Mouse (Mus musculus) lung, embryonic 15.5 days (tissue): ENCODE data around the gene Trappc6b. TPM values are rescaled to one million over a fixed set of nuclear protein-coding genes. Genes with fewer than 3 reads are reported as not detected.
"Not testable (repeated sequence)": the region's sequence is repeated elsewhere in the genome, so short reads cannot be mapped to it uniquely, and the experiment has no call there.

Experiments
- ATAC-seq: fragments of 200-750 bp; cut with Nextera tagmentation; 2 replicates; pipeline ENCODE4 v1.8.0; 2017; ENCODE audit warnings: moderate number of reproducible peaks, borderline replicate concordance; ENCODE audit not compliant: low FRiP score, low TSS enrichment; ENCODE audit errors: extremely low read depth
- H3K27ac ChIP-seq: fragments of 300-500 bp; sonication (generic); 2 replicates; pipeline ENCODE4 v1.5.1; 2015; ENCODE audit warnings: moderate library complexity, mild to moderate bottlenecking, inconsistent platforms
- H3K27me3 ChIP-seq: fragments of 300-500 bp; sonication (generic); 2 replicates; pipeline ENCODE4 v1.6.1; 2015; ENCODE audit warnings: inconsistent platforms
- H3K36me3 ChIP-seq: fragments of 300-500 bp; sonication (generic); 2 replicates; pipeline ENCODE4 v1.6.1; 2015; ENCODE audit warnings: inconsistent platforms
- H3K4me1 ChIP-seq: fragments of 300-500 bp; sonication (generic); 2 replicates; pipeline ENCODE4 v1.6.1; 2015; ENCODE audit warnings: inconsistent platforms
- H3K4me2 ChIP-seq: fragments of 300-500 bp; sonication (generic); 2 replicates; pipeline ENCODE4 v1.6.1; 2015; ENCODE audit warnings: inconsistent platforms, mild to moderate bottlenecking, moderate library complexity
- H3K4me3 ChIP-seq: fragments of 300-500 bp; sonication (generic); 2 replicates; pipeline ENCODE4 v1.5.1; 2015; ENCODE audit warnings: mild to moderate bottlenecking, inconsistent platforms
- H3K9ac ChIP-seq: fragments of 300-500 bp; sonication (generic); 2 replicates; pipeline ENCODE4 v1.6.1; 2015; ENCODE audit warnings: inconsistent platforms
- H3K9me3 ChIP-seq: fragments of 300-500 bp; sonication (generic); 2 replicates; pipeline ENCODE4 v1.6.1; 2016; ENCODE audit warnings: inconsistent platforms
- WGBS: fragments of 180-500 bp; shearing (Covaris S2); methylation state at CpG from one replicate; pipeline ENCODE4 v1.1.7; 2015; 5-methylcytosine and 5-hydroxymethylcytosine counted together
- polyA plus RNA-seq: library from polyadenylated mRNA; unstranded; fragments of >200 nt; fragmentation: Nextera tagmentation; extraction: Ambion mirVana; gene quantifications from 2 replicates; pipeline ENCODE4 v1.2.1, GENCODE M21; 2015

Gene Trappc6b
- polyA plus RNA-seq, 1 experiment from 2014 or later = 92.5 TPM

GRCm38 (mm10) chr12:59074052-59074451 is 12.8 kb upstream of the Trappc6b start:
- Histone ChIP-seq H3K36me3 (peaks cover 44% of the 10 kb centered on the region), H3K9ac (no peak overlapping the region), H3K4me1 (no peaks in the 10 kb centered on the region), H3K4me2 (no peak overlapping the region), H3K9me3 (no peaks in the 10 kb centered on the region), H3K27me3 (no peaks in the 10 kb centered on the region), H3K4me3 (no peak overlapping the region), H3K27ac (no peak overlapping the region)
- WGBS = 86% methylated on average over 3 of the region's 3 CpGs
- no peak for ATAC-seq

- ATAC-seq = no peak
- H3K27me3 ChIP-seq = no peaks in the 10 kb centered on the region
- WGBS = 86% methylated on average over 11 of the region's 11 CpGs
- H3K4me1 ChIP-seq = peaks cover 9% of the 10 kb centered on the region; the same call in 1 of the 2 replicates
- H3K27ac ChIP-seq = no peak overlapping the region
- no peak overlapping the region for H3K4me3 ChIP-seq
- no peak overlapping the region for H3K9ac ChIP-seq
- no peaks in the 10 kb centered on the region for H3K9me3 ChIP-seq
- peaks cover 54% of the 10 kb centered on the region for H3K36me3 ChIP-seq
- H3K4me2 ChIP-seq = no peak overlapping the region
These were observed 11.0 kb upstream of the Trappc6b start for GRCm38 (mm10) chr12:59072286-59072685.

- no peak overlapping the region for H3K9ac ChIP-seq
- H3K9me3 ChIP-seq = no peaks in the 10 kb centered on the region
- no peak overlapping the region for H3K27ac ChIP-seq
- no peaks in the 10 kb centered on the region for H3K27me3 ChIP-seq
- H3K4me3 ChIP-seq = no peak overlapping the region
- H3K36me3 ChIP-seq = peaks cover 46% of the 10 kb centered on the region
- ATAC-seq = no peak
- H3K4me1 ChIP-seq = peaks cover 12% of the 10 kb centered on the region
- WGBS = 85% methylated on average over 13 of the region's 13 CpGs
- no peak overlapping the region for H3K4me2 ChIP-seq
These were observed 7.5 kb upstream of the Trappc6b start for GRCm38 (mm10) chr12:59068791-59069190.

GRCm38 (mm10) chr12:59067095-59067494 is 5.8 kb upstream of the Trappc6b start:
- Histone ChIP-seq H3K4me3 (peak overlapping the region; percentile 90), H3K9me3 (no peaks in the 10 kb centered on the region), H3K27ac (peak overlapping the region; percentile 81), H3K27me3 (no peaks in the 10 kb centered on the region), H3K9ac (peak overlapping the region; percentile 97), H3K36me3 (peaks cover 40% of the 10 kb centered on the region), H3K4me2 (peak overlapping the region; percentile 60), H3K4me1 (peaks cover 12% of the 10 kb centered on the region)
- peak; percentile 56 for ATAC-seq
- under 1% methylated on average over 39 of the region's 41 CpGs for WGBS

GRCm38 (mm10) chr12:59066448-59067077 is 5.3 kb upstream of the Trappc6b start, which contains the start of gene Pnn:
Pnn (plus strand) TSS chr12:59066884.
- peak within 1 kb of the TSS; percentile 94 for H3K27ac ChIP-seq
- H3K9me3 ChIP-seq = no peaks in the 10 kb centered on the region
- peak; percentile 100 for ATAC-seq
- peak within 1 kb of the TSS; percentile 90 for H3K4me3 ChIP-seq
- H3K9ac ChIP-seq = peak within 1 kb of the TSS; percentile 97
- under 1% methylated on average over 43 of the region's 43 CpGs for WGBS
- peaks cover 12% of the 10 kb centered on the region for H3K4me1 ChIP-seq
- peak within 1 kb of the TSS; percentile 60 for H3K4me2 ChIP-seq
- peaks cover 35% of the 10 kb centered on the region for H3K36me3 ChIP-seq
- no peaks in the 10 kb centered on the region for H3K27me3 ChIP-seq

GRCm38 (mm10) chr12:59065776-59066175 is 4.5 kb upstream of the Trappc6b start:
- Histone ChIP-seq H3K9me3 (no peaks in the 10 kb centered on the region), H3K27me3 (no peaks in the 10 kb centered on the region), H3K4me1 (peaks cover 12% of the 10 kb centered on the region), H3K4me2 (peak overlapping the region; percentile 60), H3K9ac (peak overlapping the region; percentile 51; the same call in 1 of the 2 replicates), H3K27ac (peak overlapping the region; percentile 94; the same call in 1 of the 2 replicates), H3K36me3 (peaks cover 27% of the 10 kb centered on the region), H3K4me3 (peak overlapping the region; percentile 90)
- 40% methylated on average over 3 of the region's 3 CpGs for whole genome bisulfite sequencing
- no peak for ATAC-seq

- H3K4me3 ChIP-seq = no peak overlapping the region
- no peak overlapping the region for H3K9ac ChIP-seq
- no peak overlapping the region for H3K4me2 ChIP-seq
- WGBS = 81% methylated on average over 8 of the region's 8 CpGs
- no peak overlapping the region for H3K27ac ChIP-seq
- no peak for ATAC-seq
- no peaks in the 10 kb centered on the region for H3K9me3 ChIP-seq
- peaks cover 18% of the 10 kb centered on the region for H3K36me3 ChIP-seq
- no peaks in the 10 kb centered on the region for H3K27me3 ChIP-seq
- peaks cover 17% of the 10 kb centered on the region for H3K4me1 ChIP-seq
These were observed 3.6 kb upstream of the Trappc6b start for GRCm38 (mm10) chr12:59064837-59065236.

- peaks cover 13% of the 10 kb centered on the region for H3K4me1 ChIP-seq
- 44% methylated on average over 4 of the region's 4 CpGs for WGBS
- no peaks in the 10 kb centered on the region for H3K9me3 ChIP-seq
- peak overlapping the region; percentile 79 for H3K9ac ChIP-seq
- H3K4me2 ChIP-seq = peak overlapping the region; percentile 52
- peak overlapping the region; percentile 58 for H3K4me3 ChIP-seq
- ATAC-seq = no peak
- H3K27ac ChIP-seq = peak overlapping the region; percentile 87
- H3K36me3 ChIP-seq = peaks cover 23% of the 10 kb centered on the region
- H3K27me3 ChIP-seq = no peaks in the 10 kb centered on the region
These were observed 950 bp downstream of the Trappc6b start for GRCm38 (mm10) chr12:59060322-59060721.

- not testable (repeated sequence) for H3K27ac ChIP-seq, H3K27me3 ChIP-seq, H3K4me3 ChIP-seq, ATAC-seq, H3K4me2 ChIP-seq, H3K9ac ChIP-seq, H3K9me3 ChIP-seq
- 82% methylated on average over 5 of the region's 5 CpGs for WGBS
- Histone ChIP-seq H3K36me3 (peaks cover 23% of the 10 kb centered on the region), H3K4me1 (peaks cover 13% of the 10 kb centered on the region)
These were observed 3.0 kb downstream of the Trappc6b start for GRCm38 (mm10) chr12:59058242-59058641.

- 97% methylated on average over 11 of the region's 11 CpGs for WGBS
- Histone ChIP-seq H3K4me2 (no peak overlapping the region), H3K4me3 (no peak overlapping the region), H3K27me3 (no peaks in the 10 kb centered on the region), H3K4me1 (peaks cover 13% of the 10 kb centered on the region), H3K9ac (no peak overlapping the region), H3K9me3 (no peaks in the 10 kb centered on the region), H3K36me3 (peaks cover 23% of the 10 kb centered on the region), H3K27ac (no peak overlapping the region)
- no peak for ATAC-seq
These were observed 5.0 kb downstream of the Trappc6b start for GRCm38 (mm10) chr12:59056222-59056621.

- H3K4me3 ChIP-seq = no peak overlapping the region
- whole genome bisulfite sequencing = 67% methylated on average over 4 of the region's 4 CpGs
- H3K27me3 ChIP-seq = no peaks in the 10 kb centered on the region
- no peak for ATAC-seq
- H3K4me2 ChIP-seq = no peak overlapping the region
- no peak overlapping the region for H3K9ac ChIP-seq
- H3K27ac ChIP-seq = no peak overlapping the region
- H3K4me1 ChIP-seq = peaks cover 12% of the 10 kb centered on the region
- H3K36me3 ChIP-seq = peaks cover 23% of the 10 kb centered on the region
- H3K9me3 ChIP-seq = no peaks in the 10 kb centered on the region
These were observed 5.9 kb downstream of the Trappc6b start for GRCm38 (mm10) chr12:59055196-59055850.

GRCm38 (mm10) chr12:59053976-59054375 is 7.3 kb downstream of the Trappc6b start:
- no peak for ATAC-seq

More at GRCm38 (mm10) chr12:59053976-59054375, 7.3 kb downstream of the Trappc6b start:
- Histone ChIP-seq H3K27ac (no peak overlapping the region), H3K9me3 (no peaks in the 10 kb centered on the region), H3K36me3 (peaks cover 23% of the 10 kb centered on the region), H3K4me1 (0 out of 2 replicates have a peak, but pooled peaks cover under 1% of the 10 kb centered on the region), H3K4me3 (no peak overlapping the region), H3K9ac (no peak overlapping the region), H3K4me2 (no peak overlapping the region), H3K27me3 (no peaks in the 10 kb centered on the region)
